Mouse (Mus musculus): ENCODE data around the gene Chst11. TPM values are rescaled to one million over a fixed set of nuclear protein-coding genes. Genes with fewer than 3 reads are reported as not detected.

Gene Chst11
- polyA plus RNA-seq, 1 experiment from 2014 or later = 1.3 TPM

- WGBS = 77% methylated on average over 16 of the region's 16 CpGs
- 0 out of 2 replicates have a peak, but pooled peaks cover 7% of the 10 kb centered on the region for H3K27me3 ChIP-seq (replicated peaks; ENCODE audit: low read depth, poor library complexity, severe bottlenecking)
- H3K27ac ChIP-seq (replicated peaks) = peak overlapping the region; percentile 30; the same call in 1 of the 2 replicates
Measured at GRCm38 (mm10) chr10:83094821-83095725, 109.8 kb downstream of the Chst11 start.

GRCm38 (mm10) chr10:83096257-83096656 is 111.0 kb downstream of the Chst11 start:
- 91% methylated on average over 6 of the region's 6 CpGs for WGBS
- Histone ChIP-seq H3K36me3 (replicated peaks) (no peaks in the 10 kb centered on the region), H3K9me3 (no peaks in the 10 kb centered on the region), H3K4me1 (peaks cover 78% of the 10 kb centered on the region), H3K27me3 (replicated peaks; ENCODE audit: low read depth, poor library complexity, severe bottlenecking) (0 out of 2 replicates have a peak, but pooled peaks cover 7% of the 10 kb centered on the region), H3K4me3 (no peak overlapping the region), H3K27ac (replicated peaks) (peak overlapping the region; percentile 10; the same call in 1 of the 2 replicates)
- no peak for DNase-seq (ENCODE audit: low spot score)

More at GRCm38 (mm10) chr10:83094821-83095725, 109.8 kb downstream of the Chst11 start:
- no peak overlapping the region for H3K4me3 ChIP-seq
- no peaks in the 10 kb centered on the region for H3K9me3 ChIP-seq
- peaks cover 76% of the 10 kb centered on the region for H3K4me1 ChIP-seq
- no peak for DNase-seq (ENCODE audit: low spot score)
- no peaks in the 10 kb centered on the region for H3K36me3 ChIP-seq (replicated peaks)

- H3K27me3 ChIP-seq (replicated peaks; ENCODE audit: low read depth, poor library complexity, severe bottlenecking) = no peaks in the 10 kb centered on the region; the same call in 1 of the 2 replicates
- 64% methylated on average over 10 of the region's 10 CpGs for WGBS
- H3K27ac ChIP-seq (replicated peaks) = 0 out of 2 replicates have a peak overlapping the region, but pooled peaks have one; percentile 54
- H3K4me3 ChIP-seq = no peak overlapping the region
- H3K9me3 ChIP-seq = no peaks in the 10 kb centered on the region
- DNase-seq (ENCODE audit: low spot score) = no peak
- H3K36me3 ChIP-seq (replicated peaks) = no peaks in the 10 kb centered on the region
- peaks cover 94% of the 10 kb centered on the region for H3K4me1 ChIP-seq
Measured at GRCm38 (mm10) chr10:83098940-83099339, 113.6 kb downstream of the Chst11 start.

DNA sequence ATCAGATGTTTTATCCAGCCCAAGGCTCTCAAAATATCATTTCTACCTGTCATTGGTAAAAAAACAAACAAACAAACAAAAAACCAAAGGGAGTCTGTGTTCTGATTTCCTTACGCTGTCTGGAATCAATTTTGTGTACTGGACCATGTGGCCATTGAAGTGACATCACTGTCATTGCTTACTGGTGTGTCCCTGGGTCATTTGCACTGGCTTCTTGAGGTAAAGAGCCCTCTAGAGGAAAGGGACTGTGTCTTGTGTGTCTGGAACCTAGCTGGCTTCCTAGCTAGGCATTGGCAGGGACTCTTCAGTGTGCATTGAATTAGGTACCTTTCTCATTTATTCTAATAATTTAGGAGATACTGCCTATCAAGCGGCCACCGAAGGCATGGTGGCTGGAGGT is 114.4 kb downstream of the Chst11 start:
- H3K4me1 ChIP-seq = peaks cover 98% of the 10 kb centered on the region
- H3K9me3 ChIP-seq = no peaks in the 10 kb centered on the region
- no peak overlapping the region for H3K4me3 ChIP-seq
- H3K27me3 ChIP-seq (replicated peaks; ENCODE audit: low read depth, poor library complexity, severe bottlenecking) = peaks cover 6% of the 10 kb centered on the region
- 80% methylated on average over 3 of the region's 3 CpGs for WGBS
- peak overlapping the region; percentile 44; the same call in 1 of the 2 replicates for H3K27ac ChIP-seq (replicated peaks)
- H3K36me3 ChIP-seq (replicated peaks) = no peaks in the 10 kb centered on the region
- DNase-seq (ENCODE audit: low spot score) = no peak

DNA sequence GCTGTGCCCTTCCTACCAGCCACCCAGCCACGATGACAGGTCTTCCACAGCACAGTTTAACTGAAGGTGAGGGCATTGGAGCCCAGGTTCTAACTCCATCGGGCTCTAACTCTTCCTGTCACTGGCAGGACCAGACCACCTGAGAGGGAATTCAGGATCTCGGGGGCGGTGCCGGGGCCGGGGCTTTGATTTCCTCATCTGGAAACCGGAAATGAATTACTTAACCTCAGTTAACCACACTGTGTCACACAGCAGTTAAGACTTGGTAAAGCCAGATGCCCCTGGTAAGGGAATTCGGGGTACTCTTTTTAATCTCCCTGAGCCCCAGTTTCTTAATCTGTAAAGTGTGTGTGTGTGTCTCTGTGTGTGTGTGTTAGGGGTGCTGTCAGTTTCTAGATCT is 115.6 kb downstream of the Chst11 start:
- WGBS = 56% methylated on average over 8 of the region's 8 CpGs
- peaks cover 97% of the 10 kb centered on the region for H3K4me1 ChIP-seq

DNA sequence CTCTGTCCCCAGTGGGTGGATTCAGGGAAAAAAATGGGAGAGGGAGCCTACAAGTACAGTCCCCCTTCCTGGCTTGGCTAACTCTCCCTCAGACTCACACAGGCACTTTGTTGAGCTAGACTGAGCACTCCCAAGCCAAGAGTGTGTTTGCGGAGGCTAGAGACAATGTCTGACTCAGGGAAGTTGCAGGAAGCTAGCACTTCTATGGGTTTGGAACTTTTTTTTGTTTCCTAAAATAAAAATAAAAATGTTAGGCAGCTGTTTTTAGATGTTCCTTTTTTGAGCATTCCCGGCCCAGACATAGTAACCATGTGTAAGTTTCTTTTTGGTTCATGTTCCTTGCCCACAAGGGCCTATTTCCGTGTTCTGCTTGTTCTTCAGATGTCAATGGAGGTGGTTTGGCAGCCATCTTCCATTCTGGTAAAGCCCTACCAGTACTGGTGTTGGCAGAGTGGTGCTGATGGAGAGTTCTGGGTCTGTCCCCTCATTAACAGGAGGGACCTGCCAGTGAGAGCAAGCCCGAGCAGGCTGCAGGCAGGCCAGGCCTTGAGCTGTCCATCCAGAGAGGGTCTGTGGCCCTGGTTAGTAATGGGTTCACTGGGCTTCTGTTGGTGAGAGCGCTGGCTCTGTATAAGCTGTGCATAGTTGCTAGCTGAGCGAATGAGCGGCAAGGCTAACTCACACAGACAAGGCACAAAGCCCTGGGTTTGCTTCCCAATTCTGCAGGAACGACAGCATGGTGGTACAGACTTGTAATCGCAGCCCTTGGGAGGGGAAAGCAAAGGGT is 116.3 kb downstream of the Chst11 start:
- DNase-seq (ENCODE audit: low spot score) = no peak
- Histone ChIP-seq H3K27me3 (replicated peaks; ENCODE audit: low read depth, poor library complexity, severe bottlenecking) (peaks cover 16% of the 10 kb centered on the region), H3K36me3 (replicated peaks) (no peaks in the 10 kb centered on the region), H3K4me1 (peaks cover 98% of the 10 kb centered on the region), H3K27ac (replicated peaks) (no peak overlapping the region), H3K9me3 (no peaks in the 10 kb centered on the region), H3K4me3 (no peak overlapping the region)
- 86% methylated on average over 9 of the region's 9 CpGs for WGBS

More for the DNA sequence above, 115.6 kb downstream of the Chst11 start:
- H3K9me3 ChIP-seq = no peaks in the 10 kb centered on the region
- no peak overlapping the region for H3K4me3 ChIP-seq
- peaks cover 16% of the 10 kb centered on the region for H3K27me3 ChIP-seq (replicated peaks; ENCODE audit: low read depth, poor library complexity, severe bottlenecking)
- H3K36me3 ChIP-seq (replicated peaks) = no peaks in the 10 kb centered on the region
- no peak overlapping the region; the same call in 1 of the 2 replicates for H3K27ac ChIP-seq (replicated peaks)
- DNase-seq (ENCODE audit: low spot score) = no peak

DNA sequence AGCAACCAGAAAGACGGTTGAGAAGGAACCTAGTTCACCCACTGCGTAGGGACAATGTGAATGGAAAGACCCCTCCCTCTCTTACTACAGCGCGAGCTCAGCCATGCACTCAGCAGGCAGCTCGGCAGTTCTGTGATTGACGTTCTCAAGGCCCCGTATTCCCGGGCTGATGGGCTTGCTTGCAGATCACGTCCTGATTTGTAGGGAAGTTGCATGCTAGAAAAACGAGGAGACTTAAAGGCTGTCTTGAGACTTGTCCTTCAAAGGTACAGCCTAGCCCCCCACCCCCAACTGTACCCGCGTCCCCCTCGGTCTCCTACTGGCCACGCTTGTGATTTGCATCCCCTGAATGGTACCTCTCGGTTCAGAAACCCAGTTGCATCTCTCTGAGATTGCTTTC is 117.4 kb downstream of the Chst11 start:
- no peaks in the 10 kb centered on the region for H3K36me3 ChIP-seq (replicated peaks)
- 33% methylated on average over 15 of the region's 15 CpGs for WGBS
- no peaks in the 10 kb centered on the region for H3K9me3 ChIP-seq
- DNase-seq (ENCODE audit: low spot score) = no peak
- H3K4me3 ChIP-seq = no peak overlapping the region
- H3K27me3 ChIP-seq (replicated peaks; ENCODE audit: low read depth, poor library complexity, severe bottlenecking) = peaks cover 16% of the 10 kb centered on the region
- H3K27ac ChIP-seq (replicated peaks) = no peak overlapping the region; the same call in 1 of the 2 replicates
- H3K4me1 ChIP-seq = peaks cover 98% of the 10 kb centered on the region

DNA sequence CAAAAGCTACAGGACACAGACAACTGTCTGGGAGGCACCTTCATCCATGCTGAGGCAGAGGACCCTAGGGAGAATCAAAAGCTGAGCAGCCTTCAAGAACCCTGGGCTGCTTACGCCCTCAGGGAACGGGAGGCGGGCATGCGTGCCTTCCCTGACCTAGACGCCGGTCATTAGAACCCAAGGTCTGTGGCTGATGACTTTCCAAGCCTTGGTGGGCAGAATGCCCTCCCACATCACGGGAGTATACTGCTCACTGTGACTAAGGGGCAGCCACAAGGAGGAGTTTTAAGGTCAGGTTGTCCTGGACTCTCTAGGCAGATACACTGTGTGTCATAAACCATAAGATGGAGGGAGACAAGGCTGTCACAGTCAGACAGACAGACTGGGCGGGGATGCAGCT is 118.9 kb downstream of the Chst11 start:
- 79% methylated on average over 8 of the region's 8 CpGs for WGBS
- Histone ChIP-seq H3K4me1 (peaks cover 98% of the 10 kb centered on the region), H3K27me3 (replicated peaks; ENCODE audit: low read depth, poor library complexity, severe bottlenecking) (peaks cover 16% of the 10 kb centered on the region)

GRCm38 (mm10) chr10:83106152-83106746 is 121.0 kb downstream of the Chst11 start:
- Histone ChIP-seq H3K27ac (replicated peaks) (peak overlapping the region; percentile 67; the same call in 1 of the 2 replicates), H3K4me3 (no peak overlapping the region)
- 35% methylated on average over 7 of the region's 7 CpGs for WGBS

More for the DNA sequence above, 118.9 kb downstream of the Chst11 start:
- H3K4me3 ChIP-seq = no peak overlapping the region
- no peak overlapping the region for H3K27ac ChIP-seq (replicated peaks)
- H3K9me3 ChIP-seq = no peaks in the 10 kb centered on the region
- DNase-seq (ENCODE audit: low spot score) = no peak
- H3K36me3 ChIP-seq (replicated peaks) = no peaks in the 10 kb centered on the region

GRCm38 (mm10) chr10:83107385-83107784 is 122.1 kb downstream of the Chst11 start:
- Histone ChIP-seq H3K4me3 (no peak overlapping the region), H3K9me3 (no peaks in the 10 kb centered on the region), H3K27me3 (replicated peaks; ENCODE audit: low read depth, poor library complexity, severe bottlenecking) (peaks cover 16% of the 10 kb centered on the region; the same call in 1 of the 2 replicates), H3K36me3 (replicated peaks) (no peaks in the 10 kb centered on the region), H3K4me1 (peaks cover 70% of the 10 kb centered on the region), H3K27ac (replicated peaks) (peak overlapping the region; percentile 67; the same call in 1 of the 2 replicates)
- 43% methylated on average over 8 of the region's 8 CpGs for WGBS
- DNase-seq (ENCODE audit: low spot score) = no peak

More at GRCm38 (mm10) chr10:83106152-83106746, 121.0 kb downstream of the Chst11 start:
- peaks cover 16% of the 10 kb centered on the region for H3K27me3 ChIP-seq (replicated peaks; ENCODE audit: low read depth, poor library complexity, severe bottlenecking)
- H3K4me1 ChIP-seq = peaks cover 81% of the 10 kb centered on the region
- no peaks in the 10 kb centered on the region for H3K9me3 ChIP-seq
- DNase-seq (ENCODE audit: low spot score) = no peak
- no peaks in the 10 kb centered on the region for H3K36me3 ChIP-seq (replicated peaks)

DNA sequence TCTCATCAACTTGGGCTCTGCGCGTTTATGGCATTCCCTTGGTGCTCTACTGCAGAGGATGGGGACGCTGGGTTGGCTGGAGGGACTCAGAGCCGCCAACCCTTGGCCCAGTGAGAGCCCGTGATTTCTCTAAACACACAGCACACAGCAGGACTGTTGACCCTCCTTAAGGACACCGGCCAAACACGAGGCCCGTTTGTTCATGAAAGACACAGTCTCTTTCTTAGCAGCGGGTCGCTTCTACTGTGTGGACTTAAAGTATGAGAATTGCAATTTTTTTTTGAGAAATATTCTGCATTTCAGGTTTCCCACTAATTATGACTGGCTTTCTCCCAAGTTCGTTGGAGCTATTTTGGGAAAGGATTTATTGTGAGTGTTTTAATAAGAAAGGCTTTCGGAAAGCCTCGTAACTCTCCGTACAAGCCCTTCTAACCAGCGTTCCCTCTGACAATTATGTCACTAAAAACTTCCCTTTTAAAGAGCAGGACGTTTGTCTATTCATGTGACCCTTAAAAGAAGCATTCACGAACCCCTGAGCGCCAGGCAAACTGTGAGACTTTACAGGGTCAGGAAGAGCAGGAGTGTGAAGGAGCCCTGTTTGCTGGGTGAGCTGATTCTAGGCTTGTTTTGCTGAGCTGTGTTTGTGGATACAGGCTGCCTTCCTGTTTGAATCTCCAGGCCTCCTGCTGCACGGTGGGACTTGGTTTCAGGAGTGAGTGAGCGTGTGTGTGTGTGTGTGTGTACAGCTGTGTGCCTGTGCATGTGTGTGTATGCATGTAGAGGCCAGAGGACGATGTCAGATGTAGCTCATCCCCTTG is 122.8 kb downstream of the Chst11 start:
- no peak for DNase-seq (ENCODE audit: low spot score)
- WGBS = 52% methylated on average over 21 of the region's 21 CpGs
- H3K27ac ChIP-seq (replicated peaks) = peak overlapping the region; percentile 57

More for the DNA sequence above, 122.8 kb downstream of the Chst11 start:
- Histone ChIP-seq H3K36me3 (replicated peaks) (no peaks in the 10 kb centered on the region), H3K27me3 (replicated peaks; ENCODE audit: low read depth, poor library complexity, severe bottlenecking) (peaks cover 16% of the 10 kb centered on the region; the same call in 1 of the 2 replicates), H3K4me3 (no peak overlapping the region), H3K9me3 (no peaks in the 10 kb centered on the region), H3K4me1 (peaks cover 62% of the 10 kb centered on the region)

Measured in embryonic facial prominence, embryonic 10.5 days (tissue).